Mouse (Mus musculus): ENCODE data around the gene Hspa1l. TPM values are rescaled to one million over a fixed set of nuclear protein-coding genes. Genes with fewer than 3 reads are reported as not detected.

The Hspa1l gene
- polyA plus RNA-seq, 2 experiments = 0.47 to 0.85 TPM

GRCm38 (mm10) chr17:35011440-35011839, 38.9 kb downstream of the Hspa1l start:
- ATAC-seq (ENCODE audit: low FRiP score, low read depth) = no peak
- Histone ChIP-seq H3K4me1 (ENCODE audit: control insufficient read depth, insufficient read depth, low read length) (no peaks in the 10 kb centered on the region), H3K9ac (ENCODE audit: low read depth, low read length, severe bottlenecking) (no peak overlapping the region)

GRCm38 (mm10) chr17:35012430-35012829, 39.9 kb downstream of the Hspa1l start:
- Histone ChIP-seq H3K36me3 (ENCODE audit: control insufficient read depth, insufficient read depth, low read length) (peaks cover 95% of the 10 kb centered on the region), H3K4me2 (replicated peaks; ENCODE audit: low read depth, low read length, severe bottlenecking) (no peak overlapping the region), H3K4me3 (replicated peaks; ENCODE audit: low read length) (no peak overlapping the region), H3K9me3 (ENCODE audit: control insufficient read depth, low read length) (no peaks in the 10 kb centered on the region), H3K4me1 (ENCODE audit: control insufficient read depth, insufficient read depth, low read length) (no peaks in the 10 kb centered on the region), H3K9ac (ENCODE audit: low read depth, low read length, severe bottlenecking) (no peak overlapping the region), H3K27ac (replicated peaks; ENCODE audit: low read depth, low read length) (no peak overlapping the region), H3K27me3 (ENCODE audit: control insufficient read depth, insufficient read depth, low read length) (no peaks in the 10 kb centered on the region)
- ATAC-seq (ENCODE audit: low FRiP score, low read depth) (no peak), DNase-seq (ENCODE audit: low spot score) (no peak)
- no peak for TF ChIP-seq POLR2A (IDR thresholded peaks at IDR 0.05; ENCODE audit: borderline replicate concordance, extremely low read depth, insufficient read depth, insufficient read length)
- 86% methylated on average over 13 of the region's 13 CpGs for WGBS

More at GRCm38 (mm10) chr17:35011440-35011839, 38.9 kb downstream of the Hspa1l start:
- TF ChIP-seq POLR2A (IDR thresholded peaks at IDR 0.05; ENCODE audit: borderline replicate concordance, extremely low read depth, insufficient read depth, insufficient read length) = no peak
- no peak for DNase-seq (ENCODE audit: low spot score)
- 94% methylated on average over 8 of the region's 8 CpGs for WGBS
- no peak overlapping the region for H3K4me2 ChIP-seq (replicated peaks; ENCODE audit: low read depth, low read length, severe bottlenecking)
- no peak overlapping the region for H3K27ac ChIP-seq (replicated peaks; ENCODE audit: low read depth, low read length)
- peaks cover 98% of the 10 kb centered on the region for H3K36me3 ChIP-seq (ENCODE audit: control insufficient read depth, insufficient read depth, low read length)
- no peaks in the 10 kb centered on the region for H3K27me3 ChIP-seq (ENCODE audit: control insufficient read depth, insufficient read depth, low read length)
- no peaks in the 10 kb centered on the region for H3K9me3 ChIP-seq (ENCODE audit: control insufficient read depth, low read length)
- no peak overlapping the region for H3K4me3 ChIP-seq (replicated peaks; ENCODE audit: low read length)

GRCm38 (mm10) chr17:35013221-35013620, 40.7 kb downstream of the Hspa1l start:
- ATAC-seq (ENCODE audit: low FRiP score, low read depth) (no peak), DNase-seq (ENCODE audit: low spot score) (no peak)
- no peak overlapping the region for H3K4me2 ChIP-seq (replicated peaks; ENCODE audit: low read depth, low read length, severe bottlenecking)
- no peak overlapping the region for H3K9ac ChIP-seq (ENCODE audit: low read depth, low read length, severe bottlenecking)
- 89% methylated on average over 6 of the region's 6 CpGs for WGBS
- H3K4me1 ChIP-seq (ENCODE audit: control insufficient read depth, insufficient read depth, low read length) = no peaks in the 10 kb centered on the region
- no peak for TF ChIP-seq POLR2A (IDR thresholded peaks at IDR 0.05; ENCODE audit: borderline replicate concordance, extremely low read depth, insufficient read depth, insufficient read length)
- no peaks in the 10 kb centered on the region for H3K27me3 ChIP-seq (ENCODE audit: control insufficient read depth, insufficient read depth, low read length)
- H3K27ac ChIP-seq (replicated peaks; ENCODE audit: low read depth, low read length) = no peak overlapping the region
- H3K36me3 ChIP-seq (ENCODE audit: control insufficient read depth, insufficient read depth, low read length) = peaks cover 87% of the 10 kb centered on the region
- H3K9me3 ChIP-seq (ENCODE audit: control insufficient read depth, low read length) = no peaks in the 10 kb centered on the region
- no peak overlapping the region for H3K4me3 ChIP-seq (replicated peaks; ENCODE audit: low read length)

- Histone ChIP-seq H3K4me2 (replicated peaks; ENCODE audit: low read depth, low read length, severe bottlenecking) (no peak overlapping the region), H3K27me3 (ENCODE audit: control insufficient read depth, insufficient read depth, low read length) (no peaks in the 10 kb centered on the region), H3K27ac (replicated peaks; ENCODE audit: low read depth, low read length) (no peak overlapping the region), H3K4me3 (replicated peaks; ENCODE audit: low read length) (no peak overlapping the region), H3K4me1 (ENCODE audit: control insufficient read depth, insufficient read depth, low read length) (no peaks in the 10 kb centered on the region), H3K9me3 (ENCODE audit: control insufficient read depth, low read length) (no peaks in the 10 kb centered on the region), H3K9ac (ENCODE audit: low read depth, low read length, severe bottlenecking) (no peak overlapping the region), H3K36me3 (ENCODE audit: control insufficient read depth, insufficient read depth, low read length) (peaks cover 69% of the 10 kb centered on the region)
- DNase-seq (ENCODE audit: low spot score) (no peak), ATAC-seq (ENCODE audit: low FRiP score, low read depth) (no peak)
- 91% methylated on average over 16 of the region's 16 CpGs for WGBS
- TF ChIP-seq POLR2A (IDR thresholded peaks at IDR 0.05; ENCODE audit: borderline replicate concordance, extremely low read depth, insufficient read depth, insufficient read length) = no peak
Observed at GRCm38 (mm10) chr17:35015296-35015695, 42.8 kb downstream of the Hspa1l start.

- 55% methylated on average over 12 of the region's 12 CpGs for WGBS
- Histone ChIP-seq H3K4me1 (ENCODE audit: control insufficient read depth, insufficient read depth, low read length) (peaks cover 2% of the 10 kb centered on the region; the same call in 1 of the 2 replicates), H3K27me3 (ENCODE audit: control insufficient read depth, insufficient read depth, low read length) (no peaks in the 10 kb centered on the region), H3K36me3 (ENCODE audit: control insufficient read depth, insufficient read depth, low read length) (peaks cover 58% of the 10 kb centered on the region), H3K4me3 (replicated peaks; ENCODE audit: low read length) (no peak within 1 kb of the TSS), H3K27ac (replicated peaks; ENCODE audit: low read depth, low read length) (no peak within 1 kb of the TSS), H3K9ac (ENCODE audit: low read depth, low read length, severe bottlenecking) (peak within 1 kb of the TSS; percentile 12; the same call in 1 of the 2 replicates), H3K9me3 (ENCODE audit: control insufficient read depth, low read length) (no peaks in the 10 kb centered on the region), H3K4me2 (replicated peaks; ENCODE audit: low read depth, low read length, severe bottlenecking) (no peak within 1 kb of the TSS)
- DNase-seq (ENCODE audit: low spot score) (no peak), ATAC-seq (ENCODE audit: low FRiP score, low read depth) (no peak)
- TF ChIP-seq POLR2A (IDR thresholded peaks at IDR 0.05; ENCODE audit: borderline replicate concordance, extremely low read depth, insufficient read depth, insufficient read length) = no peak
Observed at GRCm38 (mm10) chr17:35016376-35016775, 43.9 kb downstream of the Hspa1l start, which contains the start of gene Vwa7. Gene Vwa7 (plus strand): TSS chr17:35016579.

All from limb, embryonic 14.5 days (tissue).